Mouse (Mus musculus) ES-E14 (cell line): ENCODE results near the gene Adar. TPM values are rescaled to one million over a fixed set of nuclear protein-coding genes. Genes with fewer than 3 reads are reported as not detected.
A peak's percentile ranks its signal among the peaks of the same experiment; 100 is the strongest.

Experiments
- DNase-seq: peaks from one replicate; pipeline ENCODE4 v3.0.0-alpha.2; 2013; ENCODE audit warnings: low read depth, low spot score
- H3K27ac ChIP-seq: 2 replicates; pipeline ENCODE4 v1.5.1; 2012; ENCODE audit warnings: low read depth, mild to moderate bottlenecking, low read length, moderate library complexity, mixed read lengths; ENCODE audit not compliant: poor library complexity, insufficient read depth, severe bottlenecking
- H3K36me3 ChIP-seq: 2 replicates; pipeline ENCODE4 v1.6.1; 2012; ENCODE audit warnings: mild to moderate bottlenecking, low read length, moderate library complexity, mixed read lengths; ENCODE audit not compliant: control insufficient read depth, poor library complexity, insufficient read depth, severe bottlenecking
- H3K4me1 ChIP-seq, 2 experiments: fragments of 150-350 bp in 1 of 2; sonication (generic) in 1 of 2; 2 replicates each; pipeline ENCODE4 v1.6.1; 2012; ENCODE audit warnings: low read length in 2 of 2, mild to moderate bottlenecking in 1 of 2, mixed read lengths in 1 of 2; ENCODE audit not compliant: control insufficient read depth in 2 of 2, insufficient read depth in 2 of 2, poor library complexity in 1 of 2
- H3K4me3 ChIP-seq, 2 experiments: fragments of 150-350 bp in 1 of 2; sonication (generic) in 1 of 2; 2 replicates each; pipeline ENCODE4 v1.5.1; 2012; ENCODE audit warnings: low read length in 2 of 2, low read depth in 1 of 2, mild to moderate bottlenecking in 1 of 2, mixed read lengths in 1 of 2; ENCODE audit not compliant: insufficient read depth in 1 of 2, poor library complexity in 1 of 2, severe bottlenecking in 1 of 2
- H3K9ac ChIP-seq: 2 replicates; pipeline ENCODE4 v1.6.1; 2012; ENCODE audit warnings: low read depth, mild to moderate bottlenecking, low read length, mixed read lengths; ENCODE audit not compliant: poor library complexity, insufficient read depth, severe bottlenecking
- H3K9me3 ChIP-seq: fragments of 150-350 bp; sonication (generic); 2 replicates; pipeline ENCODE4 v1.6.1; 2012; ENCODE audit warnings: low read depth, mild to moderate bottlenecking, low read length; ENCODE audit not compliant: control insufficient read depth, insufficient read depth
- CHD2 ChIP-seq: IDR thresholded peaks from 2 replicates; pipeline ENCODE4 v1.6.1; 2014; ENCODE audit warnings: mild to moderate bottlenecking, low read depth, low read length, inconsistent platforms
- HCFC1 ChIP-seq: IDR thresholded peaks from 2 replicates; pipeline ENCODE4 v1.6.1; 2012; ENCODE audit warnings: low read length, inconsistent platforms, borderline replicate concordance; ENCODE audit not compliant: insufficient read depth
- MAFK ChIP-seq: IDR thresholded peaks from 2 replicates; pipeline ENCODE4 v1.6.1; 2014; ENCODE audit warnings: mild to moderate bottlenecking, low read depth, low read length, inconsistent platforms; ENCODE audit not compliant: insufficient read depth
- ZC3H11A ChIP-seq: IDR thresholded peaks from 2 replicates; pipeline ENCODE4 v1.6.1; 2012; ENCODE audit warnings: low read depth, mild to moderate bottlenecking, inconsistent platforms, low read length, borderline replicate concordance
- ZNF384 ChIP-seq: IDR thresholded peaks from 2 replicates; pipeline ENCODE4 v1.6.1; 2012; ENCODE audit warnings: low read depth, low read length, inconsistent platforms
- in situ Hi-C, 2 experiments: fragments of 600-800 bp; cut with MboI; formaldehyde crosslinking; loops; one replicate each; pipeline ENCODE4 v1.15.1; 2025; ENCODE audit warnings: low sequenced_read_pairs in 2 of 2, inconsistent platforms in 1 of 2; ENCODE audit not compliant: unreplicated experiment in 2 of 2
- total RNA-seq: library from RNA; depleted of rRNA; stranded (reverse); fragments of 300-350 nt; gene quantifications from 2 replicates; pipeline ENCODE4 v1.2.3, GENCODE M21; 2012; rRNA removed

Adar gene
- total RNA-seq, 1 experiment: 35.2 TPM

DNA sequence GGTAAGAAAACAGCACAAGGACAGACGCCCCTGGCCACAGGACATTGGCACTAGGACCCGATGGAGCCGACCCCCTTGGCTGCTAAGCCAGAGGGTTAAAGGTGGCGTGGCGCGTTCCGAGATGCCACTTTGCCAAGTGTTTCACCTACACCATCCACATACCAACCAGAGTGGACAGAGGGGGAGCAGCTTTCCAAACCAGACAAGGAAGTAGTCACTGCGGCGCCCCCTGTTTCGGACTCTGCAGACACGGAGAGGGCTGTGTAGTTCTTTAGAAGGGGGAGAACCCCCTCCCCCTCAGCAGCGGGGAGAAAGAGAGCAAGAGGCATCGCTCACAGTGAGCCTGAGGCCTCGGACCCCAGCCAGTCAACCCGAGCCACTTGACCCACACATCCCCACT lies 88.1 kb downstream of the Adar start:
- H3K9me3 ChIP-seq: no peaks in the 10 kb centered on the region
- no peaks in the 10 kb centered on the region for H3K36me3 ChIP-seq
- peak overlapping the region; percentile 98 for H3K27ac ChIP-seq
- H3K9ac ChIP-seq: peak overlapping the region; percentile 18
- H3K4me3 ChIP-seq: peak overlapping the region; percentile 14 to 46; a peak in 3 of 4 replicates
- TF ChIP-seq MAFK: no peak
- no peak for TF ChIP-seq CHD2
- no peak for TF ChIP-seq ZNF384
- no peak for TF ChIP-seq HCFC1
- TF ChIP-seq ZC3H11A: no peak
- no peak for DNase-seq
- peaks cover 16 to 36% of the 10 kb centered on the region in 2 experiments for H3K4me1 ChIP-seq
- in situ Hi-C loops: no loop called here

Other genes starting within 250 kb of the Adar start
- 0.13 and 0.26 TPM in 2 replicates for gene Kcnn3, start 194.9 kb upstream of the Adar start, total RNA-seq
- gene Chrnb2, start 49.6 kb downstream of the Adar start, total RNA-seq: 0.67 and 2.1 TPM in 2 replicates
- 45.2 and 47.6 TPM in 2 replicates for gene Ube2q1, start 58.6 kb downstream of the Adar start, total RNA-seq
- gene She, start 116.3 kb downstream of the Adar start, total RNA-seq: 2.0 and 2.6 TPM in 2 replicates
- 1.0 and 1.8 TPM in 2 replicates for gene Il6ra, start 198.2 kb downstream of the Adar start, total RNA-seq
- gene Atp8b2, start 248.5 kb downstream of the Adar start, total RNA-seq: 41.6 and 51.4 TPM in 2 replicates